Mouse (Mus musculus): ENCODE data around the gene Cyb5rl. TPM values are rescaled to one million over a fixed set of nuclear protein-coding genes. Genes with fewer than 3 reads are reported as not detected.

Cyb5rl gene
- total RNA-seq, 2 experiments from 2014 or later = 6.6 to 8.1 TPM

DNA sequence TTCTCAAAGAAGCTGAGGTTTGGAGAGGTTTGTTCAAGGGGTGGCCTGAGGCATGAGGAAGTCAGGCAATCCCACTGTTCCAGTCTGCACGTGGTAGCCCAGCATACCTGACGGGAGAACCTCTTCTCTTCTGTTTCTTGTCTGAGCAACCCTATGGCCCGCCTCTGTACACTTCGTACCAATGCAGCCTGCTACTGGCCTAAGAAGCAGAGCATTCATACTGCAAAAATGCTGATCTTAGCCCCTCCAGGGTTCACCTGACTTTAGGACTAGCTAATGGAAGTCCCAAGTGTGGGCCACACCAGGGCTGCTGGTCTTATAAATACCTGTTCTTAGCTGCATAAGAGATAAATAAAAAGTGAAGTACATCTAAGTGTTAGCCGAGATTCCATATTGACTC, 8.4 kb upstream of the Cyb5rl start:
- no peak for ATAC-seq (replicated peaks; ENCODE audit: low FRiP score, low TSS enrichment, poor library complexity, severe bottlenecking)

DNA sequence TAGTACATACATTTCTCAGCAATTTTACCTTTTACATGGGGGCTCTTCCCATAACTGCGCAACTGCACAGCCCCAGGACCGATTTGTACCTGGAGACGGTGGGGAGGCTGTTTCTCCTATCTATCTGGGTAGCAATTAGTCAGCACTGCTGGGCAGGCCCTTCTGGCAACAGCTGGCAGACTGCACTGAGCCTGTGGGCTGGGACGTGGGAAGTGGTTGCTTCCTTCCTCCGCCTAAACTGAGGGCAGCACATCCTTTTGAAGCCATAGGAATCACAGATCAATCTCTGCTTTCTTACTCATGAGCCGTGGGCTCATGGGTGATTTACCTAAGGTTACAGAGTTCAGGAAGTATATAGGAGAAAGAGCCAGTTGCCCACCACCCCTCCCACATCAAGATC, 8.0 kb upstream of the Cyb5rl start:
- no peak for ATAC-seq (replicated peaks; ENCODE audit: low FRiP score, low TSS enrichment, poor library complexity, severe bottlenecking)

DNA sequence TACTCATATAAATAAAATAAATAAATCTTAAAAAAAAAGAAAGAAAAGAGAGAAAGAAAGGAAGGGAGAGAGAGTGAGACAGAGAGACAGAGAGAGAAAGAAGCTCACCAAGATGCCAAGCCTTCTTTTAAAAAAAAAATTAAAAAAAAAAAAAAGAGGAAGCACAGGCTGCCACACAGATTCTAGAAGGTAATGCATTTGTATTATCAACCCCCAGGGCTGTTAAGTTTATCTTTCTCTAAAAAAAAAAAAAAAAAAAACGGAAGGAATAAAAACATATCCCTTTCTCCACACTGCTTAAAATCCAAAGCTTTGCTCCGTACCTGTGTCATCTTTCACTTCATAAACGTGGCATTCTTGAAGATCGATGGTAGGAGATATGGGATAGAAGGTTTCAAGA, 5.2 kb upstream of the Cyb5rl start:
- no peak for ATAC-seq (replicated peaks; ENCODE audit: low FRiP score, low TSS enrichment, poor library complexity, severe bottlenecking)

DNA sequence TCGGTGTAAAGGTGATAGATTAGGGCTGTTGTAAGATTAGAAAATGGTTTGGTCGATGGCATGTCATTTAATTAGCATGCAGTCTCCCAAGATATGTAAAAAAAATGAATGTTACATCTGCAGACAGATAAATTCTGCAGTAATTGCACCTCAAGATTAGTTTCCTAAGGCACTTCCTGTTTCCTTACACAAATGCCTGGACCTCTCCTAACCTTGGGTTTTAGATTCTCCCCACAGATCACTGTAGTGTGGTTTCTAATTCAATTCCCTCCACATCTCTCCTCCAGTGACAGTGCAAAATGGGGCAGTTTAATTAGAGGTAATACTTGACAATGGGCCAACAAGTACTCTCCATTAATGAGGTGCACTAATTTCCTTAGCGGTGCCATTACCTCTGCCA, 3.6 kb upstream of the Cyb5rl start:
- ATAC-seq (replicated peaks; ENCODE audit: low FRiP score, low TSS enrichment, poor library complexity, severe bottlenecking) = no peak

DNA sequence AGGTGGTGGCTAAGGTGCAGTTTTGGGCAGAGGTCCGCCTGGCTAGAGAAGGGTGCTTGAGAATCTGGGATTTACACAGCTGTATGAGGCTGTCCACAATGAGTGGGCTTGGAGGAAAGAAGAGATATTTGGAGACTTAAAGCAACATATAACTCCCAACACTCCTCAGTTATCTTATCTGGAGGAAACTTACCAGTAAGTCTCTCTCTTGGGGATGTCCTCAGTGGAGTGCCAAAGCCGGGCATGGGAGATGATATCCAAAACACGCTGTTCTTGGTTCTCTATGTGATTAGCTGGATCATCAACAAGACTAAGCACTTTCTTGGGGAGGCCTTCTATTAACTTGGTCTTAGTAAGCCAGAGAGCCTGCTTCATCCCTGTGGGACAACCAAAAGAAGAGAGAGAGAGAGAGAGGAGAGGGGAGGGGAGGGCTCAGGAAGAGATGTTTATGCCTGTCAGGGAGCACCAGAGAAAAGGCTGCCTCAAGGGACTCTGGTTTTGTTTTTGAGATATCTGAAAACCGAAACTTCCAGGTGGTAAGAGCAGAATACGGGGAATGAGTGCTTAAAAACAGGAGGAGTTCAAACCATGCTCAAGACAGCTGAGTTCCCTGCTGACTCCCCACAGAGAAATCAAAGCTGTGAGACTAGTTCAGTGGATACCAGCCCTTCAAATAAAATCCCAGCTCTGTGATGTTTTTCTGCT, 2.2 kb upstream of the Cyb5rl start:
- no peak for ATAC-seq (replicated peaks; ENCODE audit: low FRiP score, low TSS enrichment, poor library complexity, severe bottlenecking)

DNA sequence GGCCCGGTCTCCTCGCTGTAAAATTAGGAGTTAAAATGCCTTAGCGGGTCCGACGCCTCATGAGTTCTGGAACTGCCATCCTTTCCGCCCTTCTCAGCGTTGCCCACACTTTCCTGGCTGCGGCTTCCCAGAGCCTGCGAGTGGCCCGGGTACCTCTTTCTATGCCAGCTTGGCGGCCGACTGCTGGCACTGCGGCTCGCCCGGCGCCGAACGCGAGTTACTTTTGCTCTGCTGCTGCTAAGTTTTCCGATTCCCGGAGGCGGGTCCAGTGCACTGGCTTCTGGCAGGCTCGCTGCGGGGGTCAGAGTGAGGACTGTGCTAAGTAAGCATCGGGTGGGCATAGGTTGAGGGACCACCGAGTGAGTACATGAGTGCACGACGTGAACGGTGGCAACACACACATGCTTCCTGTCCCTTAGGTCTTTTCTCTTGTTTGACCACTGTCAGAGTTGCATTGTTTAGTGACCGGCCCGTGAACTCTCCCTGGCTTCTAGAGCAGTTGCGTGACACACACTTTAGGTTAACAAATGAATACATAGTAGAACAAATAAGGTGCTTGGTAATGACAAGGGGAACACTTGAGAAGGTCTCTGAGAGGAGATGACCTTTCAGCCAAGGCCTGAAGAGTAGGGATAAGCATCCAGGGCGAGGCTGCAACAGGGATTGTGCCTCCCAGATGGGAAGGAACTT, 508 bp downstream of the Cyb5rl start:
- ATAC-seq (replicated peaks; ENCODE audit: low FRiP score, low TSS enrichment, poor library complexity, severe bottlenecking) = peak; percentile 51

DNA sequence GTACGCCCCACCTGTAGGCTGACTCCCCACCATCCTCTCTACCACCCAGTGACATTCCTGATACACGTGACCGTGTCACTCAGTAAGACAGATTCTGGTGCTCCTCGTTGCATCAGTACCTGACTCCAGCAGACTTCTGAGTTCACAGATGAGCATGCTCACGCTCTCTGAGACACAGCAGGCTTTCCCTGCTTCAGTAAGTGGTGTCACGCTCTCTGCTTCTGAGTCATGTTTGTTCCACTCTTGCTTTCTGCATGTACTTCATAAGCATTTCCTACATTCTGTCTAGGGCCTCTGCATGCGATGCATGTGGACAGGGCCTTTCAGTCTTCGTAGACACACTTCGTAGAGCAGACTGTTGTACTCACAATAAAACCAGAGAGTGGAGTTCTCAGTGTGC, 5.6 kb downstream of the Cyb5rl start:
- ATAC-seq (replicated peaks; ENCODE audit: low FRiP score, low TSS enrichment, poor library complexity, severe bottlenecking) = no peak

DNA sequence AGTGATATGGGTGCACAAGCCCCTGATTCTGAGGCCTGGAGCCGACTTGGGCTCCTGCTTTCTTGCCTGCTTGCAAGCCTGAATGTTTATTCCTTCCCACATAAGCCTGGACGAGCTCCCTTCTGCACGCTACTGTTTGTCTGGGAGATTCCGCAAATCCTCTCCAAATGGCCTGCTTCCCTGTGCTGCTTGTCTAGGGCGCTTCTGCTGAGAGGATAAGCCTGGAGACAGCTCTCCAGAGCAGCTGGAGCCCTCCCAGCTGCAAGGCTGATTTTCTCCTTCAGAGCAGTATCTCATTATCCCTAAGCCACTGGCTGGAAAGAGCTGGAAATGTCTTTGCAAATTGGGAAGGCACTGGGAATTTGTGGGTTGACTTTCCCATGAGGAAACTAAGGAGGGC, 8.7 kb downstream of the Cyb5rl start:
- ATAC-seq (replicated peaks; ENCODE audit: low FRiP score, low TSS enrichment, poor library complexity, severe bottlenecking) = no peak

DNA sequence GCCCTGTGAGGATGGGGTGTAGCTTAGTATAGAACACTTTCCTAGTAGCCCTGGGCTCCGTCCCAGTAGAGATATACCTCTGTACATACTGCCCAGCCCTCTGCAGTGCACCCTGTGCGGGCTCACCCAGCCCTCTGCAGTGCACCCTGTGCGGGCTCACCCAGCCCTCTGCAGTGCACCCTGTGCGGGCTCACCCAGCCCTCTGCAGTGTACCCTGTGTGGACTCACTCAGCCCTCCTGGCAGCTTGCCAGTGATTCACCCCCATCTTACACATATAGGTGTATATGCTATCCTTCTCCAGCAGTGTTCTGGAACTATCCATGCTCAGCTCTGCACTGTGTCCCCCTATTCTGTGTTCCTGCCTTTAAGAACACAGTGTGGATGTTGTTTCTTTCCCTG, 12.1 kb downstream of the Cyb5rl start:
- no peak for ATAC-seq (replicated peaks; ENCODE audit: low FRiP score, low TSS enrichment, poor library complexity, severe bottlenecking)

DNA sequence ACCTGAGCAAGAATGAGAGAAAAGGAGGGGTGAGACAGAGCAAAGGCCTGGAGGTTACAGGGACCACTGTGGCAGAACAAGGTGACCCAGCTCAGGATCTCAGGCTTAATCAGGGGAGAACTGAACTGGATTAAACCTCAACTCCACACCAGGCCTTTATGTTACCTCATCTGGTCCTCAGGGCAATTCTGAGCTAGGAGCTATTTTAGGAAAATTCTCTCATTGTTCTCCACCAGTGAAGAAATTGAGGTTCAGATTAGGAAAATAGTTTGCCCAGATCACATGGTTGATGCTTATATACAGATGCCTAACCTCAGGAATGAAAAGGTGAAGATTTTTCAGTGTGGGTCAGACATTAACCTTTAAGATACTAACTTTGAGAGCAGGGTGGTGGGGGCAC, 12.9 kb downstream of the Cyb5rl start:
- ATAC-seq (replicated peaks; ENCODE audit: low FRiP score, low TSS enrichment, poor library complexity, severe bottlenecking) = no peak

DNA sequence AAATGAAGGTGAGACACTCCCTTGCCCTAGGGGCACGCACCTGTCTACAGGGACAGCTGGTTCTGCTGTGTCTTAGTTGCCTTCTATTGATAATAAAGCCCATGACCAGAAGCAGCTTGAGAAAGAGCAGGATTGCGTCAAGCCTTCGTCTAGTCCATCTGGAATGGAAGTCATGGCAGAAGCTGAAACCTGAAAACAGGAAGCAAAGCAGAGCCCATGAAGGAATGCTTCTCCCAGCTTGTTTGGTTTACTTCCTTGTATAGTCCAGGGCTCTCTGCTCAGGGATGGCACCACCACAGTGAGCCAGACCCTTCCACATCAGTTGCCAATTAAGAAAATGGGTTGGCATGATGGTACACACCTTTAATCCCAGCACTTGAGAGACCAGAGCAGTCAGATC, 15.4 kb downstream of the Cyb5rl start:
- ATAC-seq (replicated peaks; ENCODE audit: low FRiP score, low TSS enrichment, poor library complexity, severe bottlenecking) = no peak

DNA sequence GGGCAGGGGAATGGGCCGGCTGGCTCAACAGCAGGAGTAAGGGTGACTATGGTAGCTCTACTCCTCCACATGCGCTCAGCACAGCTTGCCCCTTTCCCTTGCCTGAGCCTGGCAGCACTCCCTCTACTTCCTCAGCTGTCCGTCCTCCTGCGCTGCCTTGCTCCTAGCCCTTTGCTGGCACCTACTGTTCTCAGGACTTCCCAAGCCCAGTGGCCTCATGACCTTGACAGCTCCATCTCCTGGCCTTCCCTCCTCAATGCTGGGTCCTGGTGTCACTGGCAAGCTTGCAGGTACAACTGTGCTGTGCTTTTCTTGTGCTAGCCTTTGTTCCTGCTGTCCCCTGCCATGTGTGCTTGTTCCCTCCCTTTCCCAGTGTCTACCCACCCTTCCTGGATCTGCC, 16.3 kb downstream of the Cyb5rl start:
- ATAC-seq (replicated peaks; ENCODE audit: low FRiP score, low TSS enrichment, poor library complexity, severe bottlenecking) = no peak

DNA sequence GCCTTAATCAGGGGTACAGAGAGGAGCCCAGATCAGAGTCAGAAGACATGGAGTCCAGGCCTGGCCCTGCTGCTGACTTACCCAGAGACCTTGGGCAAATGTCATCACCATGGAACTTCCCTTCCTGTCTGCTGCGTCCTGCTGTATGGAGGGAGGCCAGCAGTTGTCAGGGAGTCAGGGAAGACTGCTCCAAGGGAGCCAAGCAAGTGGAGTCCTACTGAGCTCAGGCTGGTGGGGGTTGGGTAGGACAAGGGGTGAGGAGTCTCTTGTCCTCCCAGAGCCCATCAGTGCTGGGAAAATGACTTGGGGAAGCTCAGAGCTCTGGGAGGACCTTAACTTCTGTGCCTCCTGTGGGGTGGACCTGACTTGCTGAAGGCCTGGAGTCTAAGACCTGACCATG, 17.6 kb downstream of the Cyb5rl start:
- ATAC-seq (replicated peaks; ENCODE audit: low FRiP score, low TSS enrichment, poor library complexity, severe bottlenecking) = no peak

DNA sequence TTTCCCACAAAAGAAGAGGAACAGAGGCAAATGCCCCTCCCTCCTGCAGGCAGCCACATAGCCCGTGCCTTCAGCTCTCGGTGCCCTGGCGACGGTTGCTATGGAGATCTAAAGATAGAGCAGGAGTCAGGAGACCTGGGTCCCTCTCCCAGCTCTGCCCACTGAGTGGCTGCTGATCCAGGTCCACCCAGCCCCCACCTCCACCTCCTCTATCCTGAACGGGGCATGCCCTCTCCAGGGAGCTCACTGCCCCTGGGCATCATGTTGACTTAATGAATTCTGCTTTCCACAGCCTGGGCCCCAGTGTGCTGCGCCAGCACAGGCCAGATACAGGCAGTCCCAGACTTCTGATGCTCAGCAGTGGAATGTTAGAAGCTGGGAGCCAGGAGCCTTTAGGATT, 18.1 kb downstream of the Cyb5rl start:
- ATAC-seq (replicated peaks; ENCODE audit: low FRiP score, low TSS enrichment, poor library complexity, severe bottlenecking) = no peak

DNA sequence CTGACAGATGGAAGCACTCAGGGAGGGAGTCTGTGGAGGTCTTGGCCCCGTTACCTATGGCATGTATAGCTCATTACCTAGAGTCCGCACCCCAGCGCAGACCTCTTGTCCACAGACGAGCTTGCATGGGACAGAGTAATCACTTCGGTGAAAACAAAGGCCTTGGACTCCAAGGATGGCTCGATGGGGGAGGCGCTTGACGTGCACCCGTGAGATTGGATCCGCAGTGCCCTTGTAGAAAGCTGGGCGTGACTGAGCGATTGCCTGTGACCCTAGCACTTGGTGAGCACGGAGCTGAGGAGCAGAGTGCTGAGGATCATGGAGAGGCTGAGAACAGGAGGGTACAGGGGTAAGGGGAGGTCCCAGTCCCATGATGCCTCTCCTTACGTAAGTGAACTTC, 24.9 kb downstream of the Cyb5rl start:
- no peak for ATAC-seq (replicated peaks; ENCODE audit: low FRiP score, low TSS enrichment, poor library complexity, severe bottlenecking)

DNA sequence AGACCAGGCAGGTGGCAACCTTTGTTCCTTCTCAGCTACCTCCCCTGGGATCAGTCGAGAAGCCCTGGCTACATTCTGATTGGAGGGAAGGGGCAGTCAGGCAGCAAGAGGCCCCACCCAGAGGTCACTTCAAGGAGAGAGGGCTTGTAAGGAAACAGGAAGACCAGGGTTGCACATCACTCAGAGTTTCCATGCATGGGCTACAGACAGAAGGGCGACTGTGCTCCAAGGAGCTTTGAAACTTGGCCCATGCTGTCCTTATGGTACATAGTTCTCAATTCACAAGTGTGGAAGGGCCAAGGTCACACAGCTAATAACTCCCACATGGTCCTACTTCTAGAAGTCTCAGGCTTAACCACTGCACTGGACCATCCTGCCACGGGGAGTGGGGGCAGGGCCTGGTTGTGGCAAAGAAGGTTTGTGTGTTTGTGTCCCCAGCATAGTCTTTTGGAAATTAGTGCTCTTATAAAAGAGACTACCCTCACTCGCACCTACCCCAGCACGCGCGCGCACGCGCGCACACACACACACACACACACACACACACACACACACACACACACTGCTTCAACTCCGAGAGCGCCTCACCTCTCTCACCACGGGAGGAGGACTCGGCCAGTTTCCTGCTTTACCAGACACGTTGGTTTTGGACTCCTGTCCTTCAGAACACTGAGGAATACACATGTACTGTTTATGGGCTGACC, 27.8 kb downstream of the Cyb5rl start:
- no peak for ATAC-seq (replicated peaks; ENCODE audit: low FRiP score, low TSS enrichment, poor library complexity, severe bottlenecking)

DNA sequence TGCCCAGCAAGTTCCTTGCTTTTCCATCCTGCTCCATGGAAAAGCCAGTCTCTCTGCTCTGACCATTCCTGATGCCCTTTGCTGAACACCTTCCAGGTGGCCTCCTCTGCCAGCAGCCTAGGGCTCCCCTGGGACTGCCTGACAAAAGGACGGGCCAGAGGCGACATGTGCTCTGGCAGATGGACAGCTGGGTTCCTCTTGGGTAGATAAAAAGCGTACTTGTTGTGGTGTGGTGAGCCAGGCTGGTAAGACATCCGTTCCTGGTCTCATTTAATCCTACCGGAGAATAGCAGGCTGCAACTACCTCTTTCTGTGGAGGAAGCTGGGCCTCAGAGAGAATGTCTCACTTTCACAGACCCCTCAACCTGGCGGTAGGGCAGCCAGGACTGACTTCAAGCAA, 29.3 kb downstream of the Cyb5rl start:
- peak; percentile 65 for ATAC-seq (replicated peaks; ENCODE audit: low FRiP score, low TSS enrichment, poor library complexity, severe bottlenecking)

DNA sequence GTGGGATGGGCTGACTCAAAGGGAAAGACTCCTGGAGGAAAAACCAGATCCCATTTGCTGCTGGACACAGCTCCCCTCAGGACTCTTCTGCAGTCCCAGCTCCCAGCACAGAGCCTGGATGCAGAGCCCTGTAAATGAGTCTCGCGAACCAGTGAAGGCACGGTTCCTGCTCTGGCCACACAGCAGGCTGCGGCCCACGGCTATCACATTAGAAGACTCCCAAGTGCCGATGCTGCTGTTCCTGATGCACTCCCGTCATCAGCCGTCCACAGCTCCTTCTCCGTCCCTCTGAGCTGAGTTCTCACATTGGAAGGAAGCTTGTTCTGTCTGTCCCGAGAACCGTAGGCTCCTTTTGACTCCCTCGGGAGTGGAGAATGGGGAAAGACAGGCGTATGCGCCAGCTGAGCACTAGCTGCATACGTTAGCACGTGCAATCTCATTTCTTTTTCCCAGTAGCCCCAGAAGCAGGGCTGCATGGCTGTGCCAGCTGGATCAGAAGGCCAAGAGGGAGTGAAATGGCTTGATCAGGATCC, 30.1 kb downstream of the Cyb5rl start, which contains the start of gene Cdcp2:
Cdcp2 (plus strand) TSS at position 51 of the 533 bp plus-strand sequence.
- no peak for ATAC-seq (replicated peaks; ENCODE audit: low FRiP score, low TSS enrichment, poor library complexity, severe bottlenecking)

DNA sequence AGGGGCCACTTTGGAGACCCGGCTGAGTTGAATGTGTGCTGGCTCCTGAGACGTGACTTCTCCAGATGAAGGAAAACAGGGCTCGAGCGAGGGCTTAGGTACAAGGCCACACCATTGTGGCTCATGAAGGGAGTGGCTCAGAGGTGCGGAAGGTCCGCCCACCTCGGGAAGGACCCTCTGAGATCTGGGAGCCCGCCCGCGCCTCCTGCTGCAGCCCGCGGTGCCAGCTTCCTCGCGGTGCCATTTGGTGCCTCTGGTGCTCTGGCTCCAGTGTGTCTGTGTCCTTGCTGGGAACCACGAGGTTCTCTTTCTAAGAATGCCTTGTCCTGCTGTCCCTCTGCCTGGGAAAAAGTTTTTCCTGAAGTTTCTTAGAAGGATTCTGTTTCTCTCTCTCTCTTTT, 31.1 kb downstream of the Cyb5rl start:
- ATAC-seq (replicated peaks; ENCODE audit: low FRiP score, low TSS enrichment, poor library complexity, severe bottlenecking) = no peak

DNA sequence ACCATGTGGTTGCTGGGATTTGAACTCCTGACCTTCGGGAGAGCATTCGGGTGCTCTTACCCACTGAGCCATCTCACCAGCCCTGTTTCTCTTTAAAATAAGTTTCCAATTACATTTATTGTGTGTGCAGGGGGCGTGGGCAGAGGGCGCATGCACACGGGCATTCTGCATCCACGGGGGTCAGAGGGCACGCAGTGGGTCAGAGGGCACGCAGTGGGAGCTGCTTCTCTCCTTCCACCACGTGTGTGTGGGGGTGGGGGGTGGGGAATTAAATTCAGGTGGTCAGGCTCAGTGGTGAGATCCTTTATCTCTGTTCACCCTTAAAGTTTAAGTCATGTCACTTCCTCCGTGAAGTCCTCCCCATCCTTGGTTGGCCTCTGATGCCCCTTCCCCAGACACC, 31.6 kb downstream of the Cyb5rl start:
- ATAC-seq (replicated peaks; ENCODE audit: low FRiP score, low TSS enrichment, poor library complexity, severe bottlenecking) = no peak
